Mouse (Mus musculus) ES-E14 (cell line): ENCODE measurements at regions not wholly inside any gene's neighbourhood (a gene's known extent, or its start where the extent isn't known, plus 50 kb on each side); places are given as distances from the start of the nearest gene placed in this dataset.

Experiments used
- CHD2 ChIP-seq: IDR thresholded peaks from 2 replicates; pipeline ENCODE4 v1.6.1; 2014; ENCODE audit warnings: mild to moderate bottlenecking, low read depth, low read length, inconsistent platforms
- HCFC1 ChIP-seq: IDR thresholded peaks from 2 replicates; pipeline ENCODE4 v1.6.1; 2012; ENCODE audit warnings: low read length, inconsistent platforms, borderline replicate concordance; ENCODE audit not compliant: insufficient read depth
- MAFK ChIP-seq: IDR thresholded peaks from 2 replicates; pipeline ENCODE4 v1.6.1; 2014; ENCODE audit warnings: mild to moderate bottlenecking, low read depth, low read length, inconsistent platforms; ENCODE audit not compliant: insufficient read depth

- TF ChIP-seq MAFK (no peak), HCFC1 (no peak), CHD2 (no peak)
These were observed 231.2 kb upstream of the 4930535I16Rik start for GRCm38 (mm10) chr4:124149037-124149436.
